Mouse (Mus musculus) midbrain, embryonic 13.5 days (tissue): ENCODE measurements around the gene Dmpk. TPM values are rescaled to one million over a fixed set of nuclear protein-coding genes. Genes with fewer than 3 reads are reported as not detected.

ENCODE experiments used
- ATAC-seq: fragments of 200-750 bp; cut with Nextera tagmentation; 2 replicates; pipeline ENCODE4 v1.8.0; 2017; ENCODE audit warnings: mild to moderate bottlenecking, moderate TSS enrichment, moderate library complexity
- H3K27ac ChIP-seq: fragments of 300-500 bp; sonication (generic); 2 replicates; pipeline ENCODE4 v1.5.1; 2015; ENCODE audit warnings: inconsistent platforms, mild to moderate bottlenecking, moderate library complexity
- H3K27me3 ChIP-seq: fragments of 300-500 bp; sonication (generic); 2 replicates; pipeline ENCODE4 v1.6.1; 2015; ENCODE audit warnings: mild to moderate bottlenecking, inconsistent platforms
- H3K36me3 ChIP-seq: fragments of 300-500 bp; sonication (generic); 2 replicates; pipeline ENCODE4 v1.6.1; 2015; ENCODE audit warnings: mild to moderate bottlenecking, inconsistent platforms
- H3K4me1 ChIP-seq: fragments of 300-500 bp; sonication (generic); replicated peaks from 2 replicates; pipeline ENCODE4 v1.6.1; 2015; ENCODE audit warnings: inconsistent platforms
- H3K4me2 ChIP-seq: fragments of 300-500 bp; sonication (generic); replicated peaks from 2 replicates; pipeline ENCODE4 v1.6.1; 2015; ENCODE audit warnings: moderate library complexity, mild to moderate bottlenecking, inconsistent platforms
- H3K4me3 ChIP-seq: fragments of 300-500 bp; sonication (generic); replicated peaks from 2 replicates; pipeline ENCODE4 v1.5.1; 2015; ENCODE audit warnings: mild to moderate bottlenecking, inconsistent platforms
- H3K9ac ChIP-seq: fragments of 300-500 bp; sonication (generic); replicated peaks from 2 replicates; pipeline ENCODE4 v1.6.1; 2015; ENCODE audit warnings: mild to moderate bottlenecking, inconsistent platforms
- H3K9me3 ChIP-seq: fragments of 300-500 bp; sonication (generic); 2 replicates; pipeline ENCODE4 v1.6.1; 2016; ENCODE audit warnings: mild to moderate bottlenecking, inconsistent platforms
- WGBS: fragments of 180-500 bp; shearing (Covaris S2); methylation state at CpG from one replicate; pipeline ENCODE4 v1.1.7; 2015; 5-methylcytosine and 5-hydroxymethylcytosine counted together
- polyA plus RNA-seq: library from polyadenylated mRNA; unstranded; fragments of >200 nt; fragmentation: Nextera tagmentation; extraction: Ambion mirVana; gene quantifications from 2 replicates; pipeline ENCODE4 v1.2.1, GENCODE M21; 2015

Dmpk gene
- 8.8 and 15.6 TPM in 2 replicates for polyA plus RNA-seq

DNA sequence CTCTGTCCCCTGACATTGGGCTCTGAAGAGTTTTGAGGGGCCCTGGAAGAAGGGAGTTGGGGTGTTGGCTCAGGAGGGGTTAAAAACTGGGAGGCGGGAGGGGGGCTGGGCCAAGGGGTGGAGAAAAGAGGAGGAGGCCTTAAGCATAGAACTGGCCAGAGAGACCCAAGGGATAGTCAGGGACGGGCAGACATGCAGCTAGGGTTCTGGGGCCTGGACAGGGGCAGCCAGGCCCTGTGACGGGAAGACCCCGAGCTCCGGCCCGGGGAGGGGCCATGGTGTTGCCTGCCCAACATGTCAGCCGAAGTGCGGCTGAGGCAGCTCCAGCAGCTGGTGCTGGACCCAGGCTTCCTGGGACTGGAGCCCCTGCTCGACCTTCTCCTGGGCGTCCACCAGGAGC is at the start of gene Dmpk:
Gene Dmpk (plus strand): TSS at position 149 of the 400 bp plus-strand sequence.
- no peaks in the 10 kb centered on the region for H3K9me3 ChIP-seq
- WGBS: 49% methylated on average over 10 of the region's 10 CpGs
- H3K4me2 ChIP-seq: no peak within 1 kb of the TSS
- ATAC-seq: 0 out of 2 replicates have a peak, but pooled peaks have one; percentile 24
- H3K9ac ChIP-seq: peak within 1 kb of the TSS; percentile 11; the same call in 1 of the 2 replicates
- peaks cover 80% of the 10 kb centered on the region for H3K36me3 ChIP-seq
- no peak within 1 kb of the TSS for H3K4me3 ChIP-seq
- peaks cover 25% of the 10 kb centered on the region for H3K4me1 ChIP-seq
- no peak within 1 kb of the TSS for H3K27ac ChIP-seq
- H3K27me3 ChIP-seq: no peaks in the 10 kb centered on the region

DNA sequence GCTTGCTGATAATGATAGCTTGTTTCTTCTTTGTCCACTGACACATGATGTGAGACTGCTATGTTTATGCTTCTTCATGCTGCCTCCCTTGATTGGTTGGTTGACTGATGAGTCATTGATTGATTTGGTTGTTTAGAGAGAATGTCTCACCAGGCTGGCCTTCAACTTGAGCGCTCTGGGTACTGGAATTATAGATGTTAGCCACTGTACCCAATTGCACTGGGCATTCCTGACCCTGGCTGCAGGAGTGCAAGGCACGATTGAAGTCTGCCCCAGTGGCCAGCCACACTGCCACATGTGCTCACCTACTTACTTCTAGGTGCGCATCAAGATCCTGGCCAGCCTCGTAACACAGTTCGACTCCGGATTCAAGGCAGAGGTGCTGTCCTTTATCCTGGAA is 39.0 kb upstream of the Dmpk start:
- Histone ChIP-seq H3K4me3 (no peak overlapping the region), H3K27me3 (no peaks in the 10 kb centered on the region), H3K4me2 (no peak overlapping the region), H3K9me3 (no peaks in the 10 kb centered on the region), H3K9ac (no peak overlapping the region), H3K27ac (no peak overlapping the region), H3K36me3 (peaks cover 100% of the 10 kb centered on the region), H3K4me1 (no peaks in the 10 kb centered on the region)
- 97% methylated on average over 6 of the region's 6 CpGs for WGBS
- ATAC-seq: no peak

DNA sequence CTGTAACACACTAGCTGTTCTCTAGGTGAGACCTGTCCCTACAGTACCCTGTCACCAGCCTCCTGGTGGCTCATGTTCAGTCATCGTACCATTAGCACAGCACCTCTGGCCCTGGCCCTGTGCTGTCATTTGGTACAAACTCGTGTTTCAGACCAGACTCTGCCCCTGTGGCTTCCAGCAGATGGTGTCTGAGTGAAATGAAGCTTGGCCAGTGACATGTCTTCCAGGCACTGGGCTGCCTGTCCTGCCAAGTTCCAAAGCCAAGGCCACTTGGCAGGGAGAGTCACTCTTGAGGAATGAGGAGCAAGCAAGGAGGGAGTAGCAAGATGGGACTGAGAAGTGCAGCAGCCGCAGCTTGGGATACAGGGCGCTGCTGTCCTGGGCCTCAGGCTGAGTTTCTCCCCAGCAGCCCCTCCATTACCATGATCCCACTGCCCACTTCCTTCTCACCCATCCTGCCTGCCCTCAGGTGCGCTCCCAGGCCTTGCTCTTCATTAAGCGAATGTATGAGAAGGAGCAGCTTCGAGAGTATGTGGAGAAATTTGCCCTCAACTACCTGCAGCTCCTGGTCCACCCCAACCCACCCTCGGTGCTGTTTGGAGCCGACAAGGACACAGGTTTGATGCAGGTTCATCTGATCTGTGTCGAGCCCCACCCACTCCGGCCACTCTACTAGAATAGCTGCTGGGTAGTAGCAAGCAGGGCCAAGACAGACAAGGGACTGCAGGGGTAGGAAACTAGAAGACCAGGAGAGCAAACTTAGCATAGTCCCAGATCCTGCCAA is 37.2 kb upstream of the Dmpk start:
- H3K27ac ChIP-seq: no peak overlapping the region
- H3K4me1 ChIP-seq: no peaks in the 10 kb centered on the region
- no peaks in the 10 kb centered on the region for H3K27me3 ChIP-seq
- H3K36me3 ChIP-seq: peaks cover 100% of the 10 kb centered on the region
- no peaks in the 10 kb centered on the region for H3K9me3 ChIP-seq
- H3K9ac ChIP-seq: no peak overlapping the region
- WGBS: 93% methylated on average over 11 of the region's 11 CpGs
- no peak for ATAC-seq
- no peak overlapping the region for H3K4me2 ChIP-seq
- H3K4me3 ChIP-seq: no peak overlapping the region

DNA sequence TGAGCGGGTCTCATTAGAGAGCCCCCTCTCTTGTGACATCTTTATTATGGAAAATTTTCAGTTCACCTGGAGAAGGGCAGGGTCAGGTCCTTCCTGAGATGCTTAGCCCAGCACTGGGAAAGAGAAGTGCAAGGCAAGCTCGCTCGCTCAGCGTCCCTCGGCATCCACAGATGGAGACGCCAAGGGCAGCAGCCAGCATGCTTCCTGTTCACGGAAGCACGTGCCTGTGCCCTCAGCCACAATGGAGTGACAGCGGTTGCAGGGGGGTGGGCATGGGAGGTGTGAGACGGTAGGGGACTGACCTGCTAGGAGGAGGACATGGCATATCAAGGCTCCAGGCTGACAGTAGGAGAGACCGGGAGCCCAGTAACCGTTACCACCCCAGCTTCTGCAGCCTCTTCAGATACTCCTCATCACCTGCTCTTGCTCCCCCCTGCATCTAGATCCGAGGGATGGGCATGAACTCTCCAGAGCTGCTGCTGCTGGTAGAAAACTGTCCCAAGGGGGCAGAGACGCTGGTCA is 35.6 kb upstream of the Dmpk start:
- WGBS: 89% methylated on average over 14 of the region's 14 CpGs
- Histone ChIP-seq H3K27me3 (no peaks in the 10 kb centered on the region), H3K4me3 (no peak overlapping the region), H3K36me3 (peaks cover 100% of the 10 kb centered on the region), H3K4me2 (no peak overlapping the region), H3K9me3 (no peaks in the 10 kb centered on the region), H3K9ac (no peak overlapping the region), H3K4me1 (no peaks in the 10 kb centered on the region), H3K27ac (no peak overlapping the region)
- ATAC-seq: no peak

DNA sequence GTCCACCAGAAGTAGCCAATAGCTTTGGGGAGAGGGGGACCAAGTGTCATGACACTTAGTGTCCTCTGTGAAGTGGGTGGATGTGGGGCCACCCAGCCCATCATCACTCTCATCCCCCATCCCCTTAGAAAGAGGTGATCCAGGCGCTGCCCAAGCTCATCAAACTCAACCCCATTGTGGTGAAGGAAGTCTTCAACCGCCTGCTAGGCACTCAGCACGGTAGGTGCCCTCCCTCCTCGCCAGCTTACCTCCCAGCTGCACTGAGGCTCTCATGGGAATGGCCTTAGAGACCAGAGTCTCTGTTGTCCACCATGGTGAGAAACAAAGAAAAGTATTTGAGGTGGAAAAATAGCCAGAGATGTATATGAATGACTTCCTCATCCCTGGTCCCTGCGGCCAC is 34.4 kb upstream of the Dmpk start:
- no peaks in the 10 kb centered on the region for H3K27me3 ChIP-seq
- peaks cover 93% of the 10 kb centered on the region for H3K36me3 ChIP-seq
- H3K4me2 ChIP-seq: no peak overlapping the region
- H3K4me1 ChIP-seq: peaks cover 6% of the 10 kb centered on the region; the same call in 1 of the 2 replicates
- H3K9me3 ChIP-seq: no peaks in the 10 kb centered on the region
- ATAC-seq: no peak
- H3K27ac ChIP-seq: no peak overlapping the region
- no peak overlapping the region for H3K9ac ChIP-seq
- WGBS: 90% methylated on average over 5 of the region's 5 CpGs
- H3K4me3 ChIP-seq: no peak overlapping the region

DNA sequence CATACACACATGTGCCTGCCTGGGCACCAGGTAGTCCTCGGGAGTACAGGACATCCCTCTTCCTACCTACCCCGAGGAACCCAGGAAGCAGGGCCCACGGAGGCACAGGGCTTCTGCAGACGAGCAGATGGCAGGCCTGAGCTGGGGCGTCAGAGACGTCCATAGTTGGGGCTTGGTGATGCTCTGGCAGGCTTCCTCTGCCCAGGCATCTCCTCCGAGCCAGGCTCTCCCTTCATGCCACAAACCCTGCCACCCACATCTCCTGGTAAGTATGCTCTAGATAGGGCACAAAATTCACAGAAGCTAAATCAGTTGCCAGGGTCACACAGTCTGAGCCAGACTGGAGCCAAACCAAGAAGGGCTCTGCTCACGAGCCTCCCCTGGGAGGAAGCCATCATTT is 33.5 kb upstream of the Dmpk start:
- no peak for ATAC-seq
- H3K9me3 ChIP-seq: no peaks in the 10 kb centered on the region
- H3K4me3 ChIP-seq: no peak overlapping the region
- peaks cover 83% of the 10 kb centered on the region for H3K36me3 ChIP-seq
- H3K27me3 ChIP-seq: no peaks in the 10 kb centered on the region
- H3K4me2 ChIP-seq: no peak overlapping the region
- no peak overlapping the region for H3K9ac ChIP-seq
- WGBS: 92% methylated on average over 8 of the region's 8 CpGs
- peaks cover 13% of the 10 kb centered on the region for H3K4me1 ChIP-seq
- H3K27ac ChIP-seq: no peak overlapping the region

DNA sequence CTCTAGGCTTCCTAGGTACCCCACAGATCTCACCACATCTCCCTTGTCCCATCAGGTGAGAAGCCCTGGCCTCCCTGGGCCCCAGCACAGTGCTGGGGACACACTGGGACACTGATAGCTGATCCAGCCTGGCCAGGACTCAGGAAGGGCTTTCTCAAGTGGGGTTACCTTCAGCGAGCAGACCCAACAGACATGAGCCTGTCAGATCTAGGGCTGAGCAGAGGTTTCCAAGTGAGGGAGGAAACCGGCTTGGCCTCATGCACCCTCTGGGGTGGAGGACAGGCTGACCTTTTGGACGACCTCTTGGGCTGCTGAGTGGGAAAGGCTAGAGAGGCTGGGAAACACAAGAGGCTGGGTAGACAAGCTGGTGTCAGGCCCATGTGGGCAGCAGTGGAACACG is 32.5 kb upstream of the Dmpk start:
- ATAC-seq: no peak
- WGBS: 83% methylated on average over 4 of the region's 4 CpGs
- Histone ChIP-seq H3K36me3 (peaks cover 74% of the 10 kb centered on the region), H3K9ac (no peak overlapping the region), H3K9me3 (no peaks in the 10 kb centered on the region), H3K4me1 (peaks cover 13% of the 10 kb centered on the region), H3K4me2 (no peak overlapping the region), H3K27me3 (no peaks in the 10 kb centered on the region), H3K27ac (no peak overlapping the region), H3K4me3 (no peak overlapping the region)

DNA sequence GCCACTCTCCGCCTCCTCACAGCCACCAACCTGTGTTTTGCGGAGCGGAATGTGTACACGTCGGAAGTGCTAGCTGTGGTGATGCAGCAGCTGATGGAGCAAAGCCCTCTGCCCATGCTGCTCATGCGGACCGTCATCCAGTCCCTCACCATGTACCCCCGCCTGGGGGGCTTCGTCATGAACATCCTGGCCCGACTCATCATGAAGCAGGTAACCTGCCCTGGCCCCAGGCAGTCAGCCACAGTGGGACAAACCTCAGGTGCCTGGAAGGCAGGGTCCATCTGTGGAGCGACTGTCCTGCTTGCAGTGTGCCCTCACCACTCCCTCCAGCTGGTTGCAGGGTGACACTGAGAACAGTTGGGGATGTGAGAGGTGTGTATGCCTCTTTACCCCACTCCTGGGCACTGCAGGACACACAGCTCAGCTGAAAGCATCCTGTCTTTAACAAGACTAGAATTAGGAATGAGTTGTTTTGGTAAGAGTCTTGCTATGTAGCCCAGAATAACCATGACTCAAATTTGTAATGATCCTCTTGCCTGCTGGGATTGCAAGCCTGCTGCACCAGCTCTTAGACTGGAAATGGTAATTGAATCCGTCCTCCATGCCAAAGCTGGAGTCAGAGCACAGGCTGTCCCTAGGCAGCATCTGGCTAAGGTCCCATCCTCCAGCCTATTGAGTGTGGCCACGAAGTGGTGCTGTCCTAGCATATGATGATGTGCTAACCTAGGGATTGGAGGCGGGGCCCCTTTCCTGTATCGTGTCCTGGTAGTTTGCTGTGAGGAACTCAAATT is 31.1 kb upstream of the Dmpk start:
- WGBS: 89% methylated on average over 15 of the region's 15 CpGs

DNA sequence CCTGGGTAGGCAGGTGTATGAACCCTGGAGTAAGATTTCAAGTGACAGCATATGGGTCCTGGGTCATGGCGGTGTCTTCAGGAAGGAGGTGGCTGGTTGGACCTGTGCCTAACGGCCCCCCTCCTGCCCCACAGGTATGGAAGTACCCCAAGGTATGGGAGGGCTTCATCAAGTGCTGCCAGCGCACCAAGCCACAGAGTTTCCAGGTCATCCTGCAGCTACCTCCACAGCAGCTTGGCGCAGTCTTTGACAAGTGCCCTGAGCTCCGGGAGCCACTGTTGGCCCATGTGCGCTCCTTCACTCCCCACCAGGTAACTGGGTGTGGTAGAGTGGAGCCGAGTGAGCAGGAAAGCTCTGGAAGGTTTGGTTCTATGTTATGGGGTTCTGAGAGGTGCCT is 30.5 kb upstream of the Dmpk start:
- H3K4me2 ChIP-seq: no peak overlapping the region
- H3K27me3 ChIP-seq: no peaks in the 10 kb centered on the region
- no peak overlapping the region for H3K9ac ChIP-seq
- H3K27ac ChIP-seq: no peak overlapping the region
- no peak overlapping the region for H3K4me3 ChIP-seq
- WGBS: 92% methylated on average over 7 of the region's 7 CpGs
- peaks cover 54% of the 10 kb centered on the region for H3K36me3 ChIP-seq
- no peak for ATAC-seq
- no peaks in the 10 kb centered on the region for H3K9me3 ChIP-seq
- H3K4me1 ChIP-seq: peaks cover 13% of the 10 kb centered on the region

More for the DNA sequence above, 31.1 kb upstream of the Dmpk start:
- Histone ChIP-seq H3K27ac (no peak overlapping the region), H3K4me2 (no peak overlapping the region), H3K9ac (no peak overlapping the region), H3K9me3 (no peaks in the 10 kb centered on the region), H3K4me3 (no peak overlapping the region), H3K36me3 (peaks cover 60% of the 10 kb centered on the region), H3K4me1 (peaks cover 13% of the 10 kb centered on the region), H3K27me3 (no peaks in the 10 kb centered on the region)
- ATAC-seq: no peak

DNA sequence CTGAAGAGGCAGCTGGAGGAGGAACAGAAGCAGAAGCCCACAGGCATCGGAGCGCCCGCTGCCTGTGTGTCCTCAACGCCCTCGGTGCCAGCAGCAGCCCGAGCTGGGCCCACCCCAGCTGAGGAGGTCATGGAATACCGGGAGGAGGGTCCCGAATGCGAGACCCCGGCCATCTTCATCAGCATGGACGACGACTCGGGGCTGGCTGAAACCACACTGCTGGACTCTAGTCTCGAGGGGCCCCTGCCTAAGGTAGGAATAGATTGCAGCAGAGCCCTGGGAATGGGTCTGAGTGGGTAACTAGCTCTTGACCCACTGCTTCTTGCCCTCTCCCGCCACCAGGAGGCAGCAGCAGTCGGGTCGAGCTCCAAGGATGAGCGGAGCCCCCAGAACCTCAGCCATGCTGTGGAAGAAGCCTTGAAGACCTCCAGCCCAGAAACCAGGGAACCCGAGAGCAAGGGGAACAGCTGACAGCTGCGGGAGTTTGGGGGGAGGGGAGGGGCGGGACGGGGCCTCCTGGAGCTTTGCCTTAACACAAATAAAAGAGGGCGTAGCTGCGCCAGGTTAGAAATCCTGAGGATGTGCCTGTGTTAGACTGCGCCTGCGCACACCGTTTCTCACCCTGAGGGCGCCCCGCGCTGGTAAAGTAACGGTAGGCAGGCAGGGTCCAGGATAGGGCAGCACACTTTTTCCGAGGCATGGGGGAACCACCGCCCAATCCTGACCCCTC is 29.4 kb upstream of the Dmpk start, which contains the start of gene Rsph6a:
Gene Rsph6a (plus strand): TSS at position 644 of the 730 bp plus-strand sequence.
- 0 out of 2 replicates have a peak within 1 kb of the TSS, but pooled peaks have one; percentile 5 for H3K27ac ChIP-seq
- peaks cover 43% of the 10 kb centered on the region for H3K36me3 ChIP-seq
- H3K27me3 ChIP-seq: no peaks in the 10 kb centered on the region
- peak within 1 kb of the TSS; percentile 33 for H3K9ac ChIP-seq
- H3K9me3 ChIP-seq: no peaks in the 10 kb centered on the region
- 24% methylated on average over 32 of the region's 33 CpGs for WGBS
- peak within 1 kb of the TSS; percentile 26 for H3K4me3 ChIP-seq
- peak; percentile 79 for ATAC-seq
- H3K4me1 ChIP-seq: peaks cover 13% of the 10 kb centered on the region
- H3K4me2 ChIP-seq: peak within 1 kb of the TSS; percentile 52

DNA sequence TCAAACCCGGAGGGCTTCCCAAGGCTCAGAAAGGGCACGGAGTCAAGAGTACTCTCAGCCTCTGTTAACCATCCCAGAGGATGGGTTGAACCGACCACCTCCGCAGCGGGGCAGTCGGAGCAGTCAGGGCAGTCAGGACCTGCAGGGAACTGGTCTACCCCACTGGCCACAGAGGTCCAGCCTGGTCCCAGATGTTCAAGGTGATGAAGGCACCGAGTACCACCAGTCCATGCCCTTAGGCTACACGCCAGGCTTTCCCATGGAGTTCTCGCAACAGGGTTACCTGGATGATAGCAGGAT is 28.9 kb upstream of the Dmpk start:
- H3K9me3 ChIP-seq: no peaks in the 10 kb centered on the region
- 66% methylated on average over 9 of the region's 9 CpGs for WGBS

More for the DNA sequence above, 28.9 kb upstream of the Dmpk start:
- Histone ChIP-seq H3K36me3 (peaks cover 38% of the 10 kb centered on the region), H3K27me3 (no peaks in the 10 kb centered on the region), H3K27ac (0 out of 2 replicates have a peak overlapping the region, but pooled peaks have one; percentile 5), H3K9ac (peak overlapping the region; percentile 33; the same call in 1 of the 2 replicates), H3K4me1 (peaks cover 13% of the 10 kb centered on the region), H3K4me3 (peak overlapping the region; percentile 26; the same call in 1 of the 2 replicates), H3K4me2 (peak overlapping the region; percentile 52)
- ATAC-seq: no peak; the same call in 1 of the 2 replicates
